Mouse (Mus musculus): ENCODE measurements around the gene Col6a6. TPM values are rescaled to one million over a fixed set of nuclear protein-coding genes. Genes with fewer than 3 reads are reported as not detected.

The Col6a6 gene
- polyA plus RNA-seq, 1 experiment, result 0.22 TPM

- peak in 1 of 2 experiments; percentile 5 for DNase-seq (ENCODE audit: extremely low spot score in 1 of 2, low spot score in 1 of 2)
These were observed 24.5 kb downstream of the Col6a6 start for GRCm38 (mm10) chr9:105803416-105803815.

DNA sequence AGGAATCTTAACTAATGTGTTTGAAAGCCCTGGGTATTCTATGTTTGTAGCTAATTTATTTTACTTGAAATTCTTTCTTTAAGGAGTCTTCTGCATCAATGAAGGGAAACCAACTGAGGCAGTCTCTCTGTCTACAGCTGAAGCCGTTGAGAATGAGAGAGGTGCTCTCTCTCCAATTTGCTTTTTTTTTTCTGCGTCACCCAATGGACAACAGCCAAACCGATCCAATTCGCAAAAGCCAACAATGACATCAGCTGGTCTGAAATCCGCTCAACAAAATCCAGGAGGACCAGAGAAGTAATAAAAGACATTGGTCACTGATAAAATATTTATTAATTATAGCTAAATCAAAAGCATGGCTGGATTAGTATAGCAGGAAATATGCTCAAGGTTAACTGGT lies 26.5 kb downstream of the Col6a6 start:
- no peak for DNase-seq (ENCODE audit: extremely low spot score in 1 of 2, low spot score in 1 of 2)

GRCm38 (mm10) chr9:105800286-105800685 lies 27.7 kb downstream of the Col6a6 start:
- no peak for DNase-seq (ENCODE audit: extremely low spot score in 1 of 2, low spot score in 1 of 2)

DNA sequence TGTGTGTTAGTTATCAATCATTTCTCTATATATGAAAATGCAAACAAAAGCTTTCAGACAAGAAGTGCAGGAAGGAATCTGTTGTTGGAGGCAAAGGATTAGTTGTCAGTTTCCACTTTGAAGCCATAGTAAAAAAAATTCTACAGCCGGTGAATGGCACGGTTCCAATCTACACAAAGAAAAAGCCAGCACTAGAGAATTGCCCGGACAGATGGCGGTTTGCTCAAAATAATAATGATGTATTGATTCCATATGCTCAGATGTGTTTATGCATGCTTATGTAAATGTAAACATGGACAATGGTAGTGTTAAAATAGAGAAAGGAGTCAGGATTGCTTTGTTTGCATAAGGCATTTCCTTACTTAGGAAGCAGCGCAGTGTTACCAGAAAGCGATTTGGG lies 31.8 kb downstream of the Col6a6 start:
- DNase-seq (ENCODE audit: extremely low spot score in 1 of 2, low spot score in 1 of 2), result no peak

- no peak for DNase-seq (ENCODE audit: extremely low spot score in 1 of 2, low spot score in 1 of 2)
These were observed 33.0 kb downstream of the Col6a6 start for GRCm38 (mm10) chr9:105794965-105795364.

DNA sequence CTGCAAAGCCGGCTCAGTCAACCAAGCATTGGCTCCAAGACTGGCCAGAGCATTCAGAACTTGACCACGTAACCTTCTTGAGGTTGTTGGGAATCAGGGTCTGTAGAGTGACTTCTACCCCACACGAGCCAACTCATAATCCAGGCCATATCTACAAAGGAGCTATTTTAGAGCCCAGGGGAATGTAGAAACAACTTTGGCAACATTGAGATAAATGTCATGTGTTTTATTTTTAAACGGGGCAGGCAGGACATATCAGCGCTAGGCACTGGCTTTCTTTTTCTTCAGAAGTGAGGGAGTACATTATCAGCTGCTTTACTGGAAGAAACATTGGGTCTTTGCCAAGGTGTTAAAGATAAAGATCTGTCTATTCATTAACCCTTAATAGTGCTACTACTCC lies 36.1 kb downstream of the Col6a6 start:
- DNase-seq (ENCODE audit: extremely low spot score in 1 of 2, low spot score in 1 of 2), result no peak

DNA sequence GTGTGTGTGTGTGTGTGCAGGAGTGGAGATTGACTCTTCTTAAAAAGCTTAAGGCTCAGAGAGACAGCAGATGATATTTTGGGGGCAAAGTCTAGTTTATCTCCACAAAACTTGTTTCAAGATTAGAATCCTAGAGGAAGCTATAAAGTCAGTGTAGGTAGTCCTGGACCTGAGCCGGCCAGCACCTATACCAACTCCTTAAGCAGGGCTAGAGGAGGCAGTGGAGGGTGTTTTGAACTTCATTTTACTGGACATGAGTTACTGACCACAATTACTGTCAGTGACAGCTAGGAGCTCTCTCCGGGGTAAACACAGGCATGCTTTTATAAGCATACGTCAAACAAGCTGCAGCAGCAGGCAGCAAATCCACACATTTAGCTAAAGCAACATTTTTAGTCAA lies 39.8 kb downstream of the Col6a6 start:
- no peak for DNase-seq (ENCODE audit: extremely low spot score in 1 of 2, low spot score in 1 of 2)

DNA sequence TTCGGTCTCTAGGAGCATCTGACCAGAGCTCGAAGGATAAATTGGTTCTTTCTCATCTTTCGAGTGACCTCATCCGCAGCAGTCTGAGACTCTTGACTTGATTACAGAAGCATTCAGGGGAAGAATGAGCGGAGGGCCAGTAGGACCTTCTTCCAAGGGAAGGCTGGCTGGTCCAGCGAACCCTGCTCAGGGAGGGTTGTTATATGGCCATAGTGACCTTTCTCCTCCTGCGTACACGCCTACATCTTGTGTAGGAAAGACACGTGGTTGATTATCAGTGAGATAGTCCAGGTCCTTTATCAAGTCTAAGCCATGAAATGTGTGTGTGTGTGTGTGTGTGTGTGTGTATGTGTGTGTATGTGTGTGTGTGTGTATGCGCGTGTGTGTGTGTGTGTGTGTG lies 40.2 kb downstream of the Col6a6 start:
- no peak for DNase-seq (ENCODE audit: extremely low spot score in 1 of 2, low spot score in 1 of 2)

- no peak for DNase-seq (ENCODE audit: extremely low spot score in 1 of 2, low spot score in 1 of 2)
These were observed 43.9 kb downstream of the Col6a6 start for GRCm38 (mm10) chr9:105784026-105784425.

DNA sequence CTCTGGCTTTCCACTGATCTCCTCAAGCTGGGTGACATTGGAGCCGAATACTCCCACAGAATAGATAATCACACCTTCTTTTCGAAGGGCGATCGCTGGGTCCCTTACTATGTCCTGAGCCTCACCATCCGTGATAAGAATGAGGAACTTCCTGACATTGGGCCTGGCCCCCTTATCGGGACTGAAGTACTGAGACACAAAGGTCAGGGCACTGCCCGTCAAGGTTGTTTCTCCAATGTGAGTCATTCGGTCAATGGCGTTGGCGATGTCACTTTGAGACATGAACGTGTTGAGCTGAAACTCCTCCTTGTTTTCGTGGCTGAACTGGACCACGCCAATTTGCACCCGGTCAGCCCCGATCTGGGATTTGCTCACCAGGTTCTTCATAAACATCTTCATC lies 47.3 kb downstream of the Col6a6 start:
- no peak for DNase-seq (ENCODE audit: extremely low spot score in 1 of 2, low spot score in 1 of 2)

DNA sequence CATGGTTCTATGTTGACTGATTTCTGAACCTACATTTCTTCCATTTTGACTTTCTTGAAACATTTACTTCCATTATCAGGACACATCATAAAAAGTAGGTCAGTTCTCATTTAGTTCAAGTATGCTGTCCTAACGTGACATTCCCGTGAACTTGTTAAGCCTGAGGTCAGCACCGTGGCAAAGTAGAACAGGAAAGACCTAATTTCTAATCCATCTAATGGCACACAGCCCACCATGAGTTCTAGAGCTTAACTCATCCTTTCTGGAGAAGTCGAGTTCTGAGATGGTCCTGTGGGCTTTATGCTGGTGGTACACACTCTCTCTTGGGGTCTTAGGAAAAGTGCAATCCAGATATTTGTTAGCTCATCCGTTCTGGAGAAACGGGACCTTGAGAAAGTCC lies 49.2 kb downstream of the Col6a6 start:
- DNase-seq (ENCODE audit: extremely low spot score in 1 of 2, low spot score in 1 of 2), result no peak

- DNase-seq (ENCODE audit: extremely low spot score in 1 of 2, low spot score in 1 of 2), result no peak
These were observed 53.1 kb downstream of the Col6a6 start for GRCm38 (mm10) chr9:105774878-105775277.

- DNase-seq (ENCODE audit: extremely low spot score in 1 of 2, low spot score in 1 of 2), result no peak
These were observed 53.6 kb downstream of the Col6a6 start for GRCm38 (mm10) chr9:105774321-105774720.

DNA sequence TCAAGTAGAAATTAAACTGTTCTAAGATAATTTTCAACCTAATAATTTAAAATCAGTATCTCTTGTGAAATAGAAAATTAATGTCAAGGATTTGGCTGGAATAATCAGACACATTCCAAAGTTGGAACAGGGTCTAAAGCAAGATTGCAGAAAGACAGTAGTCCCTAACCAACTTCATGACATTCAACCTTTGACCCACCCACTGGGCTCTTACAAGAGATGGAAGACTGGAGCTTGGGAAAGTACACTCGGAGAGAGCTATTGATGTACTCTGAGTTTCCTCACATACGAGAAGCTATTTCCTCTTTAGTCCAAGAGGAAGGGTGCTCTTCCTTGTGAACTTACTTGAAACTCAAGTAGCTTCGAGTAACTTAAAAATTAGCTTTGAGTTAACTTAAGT lies 56.6 kb downstream of the Col6a6 start:
- no peak for DNase-seq (ENCODE audit: extremely low spot score in 1 of 2, low spot score in 1 of 2)

- DNase-seq (ENCODE audit: extremely low spot score in 1 of 2, low spot score in 1 of 2), result no peak
These were observed 57.3 kb downstream of the Col6a6 start for GRCm38 (mm10) chr9:105770690-105771089.

GRCm38 (mm10) chr9:105765891-105766290 lies 62.1 kb downstream of the Col6a6 start:
- no peak for DNase-seq (ENCODE audit: extremely low spot score in 1 of 2, low spot score in 1 of 2)

DNA sequence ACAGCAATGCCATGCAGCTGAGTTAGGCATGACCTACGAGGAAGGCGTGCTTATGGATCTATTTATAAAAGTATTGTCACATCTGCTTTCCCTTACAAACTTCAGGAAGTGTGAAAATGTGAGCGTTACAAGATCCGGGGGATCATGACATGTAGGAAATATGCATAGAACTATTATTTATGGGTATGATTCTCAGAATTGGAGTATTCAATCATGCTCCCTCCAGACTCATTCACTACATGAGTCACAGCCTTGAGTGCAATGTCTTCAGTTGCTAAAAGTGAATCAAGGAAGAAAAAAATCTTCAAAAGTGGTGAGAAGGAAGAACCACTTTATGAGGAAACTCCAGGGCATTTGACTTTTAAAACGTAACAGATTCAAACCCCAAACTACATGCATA lies 63.3 kb downstream of the Col6a6 start:
- peak; percentile 15 to 45 for DNase-seq (ENCODE audit: extremely low spot score in 1 of 2, low spot score in 1 of 2)

DNA sequence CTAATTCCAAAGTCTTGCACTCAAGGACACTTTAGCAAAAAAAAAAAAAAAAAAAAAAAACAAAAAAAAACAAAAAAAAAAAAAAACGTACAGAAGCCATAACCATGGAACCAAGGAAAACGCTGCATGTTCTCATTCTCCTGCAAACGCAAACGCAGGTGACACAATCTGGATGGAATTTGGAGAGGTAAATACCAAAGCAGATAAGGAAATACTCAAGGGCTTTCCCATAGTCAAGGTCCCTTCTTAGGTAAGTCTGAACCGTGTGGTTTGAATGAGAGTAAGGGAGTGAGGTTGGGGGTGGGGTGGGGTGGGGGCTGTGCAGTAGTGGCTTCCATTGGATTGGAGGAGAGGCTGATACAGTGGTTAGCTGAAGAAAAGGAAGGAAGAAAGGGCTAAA lies 63.8 kb downstream of the Col6a6 start:
- DNase-seq (ENCODE audit: extremely low spot score in 1 of 2, low spot score in 1 of 2), result no peak

DNA sequence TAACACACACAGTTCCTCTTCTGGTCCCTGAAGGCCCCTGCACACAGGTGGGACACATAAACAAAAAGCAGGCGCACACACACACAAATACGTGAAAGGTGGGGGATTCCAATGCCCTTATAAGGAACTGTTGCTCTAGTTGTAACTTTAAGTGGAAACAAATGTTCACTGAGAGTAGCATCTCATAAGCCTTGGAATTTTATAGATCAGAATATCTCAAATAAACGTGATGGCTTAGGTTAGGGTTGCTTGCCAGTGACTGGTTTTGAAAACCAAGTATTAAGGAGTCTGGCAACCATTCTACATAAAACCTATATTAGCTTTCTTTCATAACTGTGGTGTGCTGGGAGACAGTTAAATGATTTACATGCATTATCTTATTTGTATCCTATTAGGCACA lies 64.3 kb downstream of the Col6a6 start:
- no peak for DNase-seq (ENCODE audit: extremely low spot score in 1 of 2, low spot score in 1 of 2)

- DNase-seq (ENCODE audit: extremely low spot score in 1 of 2, low spot score in 1 of 2), result no peak
These were observed 65.7 kb downstream of the Col6a6 start for GRCm38 (mm10) chr9:105762274-105762673.

- DNase-seq (ENCODE audit: extremely low spot score in 1 of 2, low spot score in 1 of 2), result no peak
These were observed 69.1 kb downstream of the Col6a6 start for GRCm38 (mm10) chr9:105758861-105759260.

DNA sequence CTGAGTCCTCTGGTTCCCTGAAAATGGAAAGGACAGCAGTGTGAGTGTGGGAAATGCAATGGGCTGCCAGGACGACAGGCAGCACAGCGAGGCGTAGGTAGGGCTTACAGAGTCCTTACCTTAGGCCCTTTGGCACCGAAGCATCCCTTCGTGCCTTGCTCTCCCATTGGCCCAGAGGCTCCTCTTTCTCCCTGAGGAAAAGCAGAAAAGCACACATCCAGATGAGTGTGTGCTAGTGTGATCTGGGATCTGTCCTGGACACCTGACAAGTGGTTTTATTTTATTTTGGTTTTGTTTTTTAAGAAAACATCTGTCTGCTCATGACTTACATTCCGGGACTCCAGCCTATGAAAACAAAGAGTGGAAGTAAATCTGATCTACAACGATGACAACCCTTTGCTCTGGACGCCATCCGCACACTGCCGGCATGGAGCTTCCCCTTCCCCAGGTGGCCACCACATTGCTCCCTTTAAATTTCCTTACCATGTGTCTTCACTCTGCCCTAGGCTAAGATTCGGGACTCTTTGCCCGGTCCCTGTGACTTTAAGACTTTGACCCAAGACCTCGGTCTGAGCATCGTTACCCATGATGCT lies 69.7 kb downstream of the Col6a6 start:
- DNase-seq (ENCODE audit: extremely low spot score in 1 of 2, low spot score in 1 of 2), result no peak

GRCm38 (mm10) chr9:105754256-105754655 lies 73.7 kb downstream of the Col6a6 start:
- DNase-seq (ENCODE audit: extremely low spot score in 1 of 2, low spot score in 1 of 2), result no peak

Data from frontal cortex, adult 2 months (tissue).